ENCODE assay signal across 9 mouse cellular contexts in genomic region chr5:50476985-50477384, GRCm38 (mm10).
DNase-seq lines count a peak whose midpoint lies in the region; ATAC-seq and TF ChIP-seq lines count a peak whose summit lies in the region.
"Had no signal": no experiment of that assay in that cellular context is flagged by ENCODE, and none has a peak within 500 bp of the region (broad histone marks: within the 10 kb centered on the region; RNA-seq: fewer than 3 reads in every experiment).

No protein-coding gene starts in this region.

- H3K9ac ChIP-seq in intestine, embryonic 14.5 days (ENCODE audit: low read length), result no peak overlapping the region
- H3K9ac ChIP-seq in intestine, embryonic 16.5 days (ENCODE audit: low read depth, low read length), result no peak overlapping the region
- no peak overlapping the region for H3K9ac ChIP-seq in MEL (ENCODE audit: control insufficient read depth, low read depth, low read length, poor library complexity, severe bottlenecking)
- no peak overlapping the region for H3K9ac ChIP-seq in forebrain, embryonic 13.5 days

- no peak overlapping the region for H3K4me3 ChIP-seq in intestine, embryonic 14.5 days (ENCODE audit: low read depth, low read length)
- no peak overlapping the region for H3K4me3 ChIP-seq in intestine, embryonic 16.5 days (ENCODE audit: low read length)
- H3K4me3 ChIP-seq in MEL (ENCODE audit: control insufficient read depth in 1 of 2, insufficient read depth in 1 of 2, low read depth in 2 of 2, low read length in 2 of 2), result no peak overlapping the region
- no peak overlapping the region for H3K4me3 ChIP-seq in forebrain, embryonic 13.5 days

- peak; percentile 78 for DNase-seq in intestine, embryonic 14.5 days (ENCODE audit: low spot score)
- DNase-seq in MEL (ENCODE audit: low read depth, low spot score), result peak; percentile 34
- peak; percentile 1 for DNase-seq in c-Kit-positive CD71-positive TER-119-negative erythroid progenitor cells, embryonic 14.5 days (ENCODE audit: low read depth)
- peak; percentile 66 for DNase-seq in layer of hippocampus, adult 11-12 months (ENCODE audit: low spot score)
- peak; percentile 48 for DNase-seq in lung, postnatal 10 days

- TF ChIP-seq CTCF in MEL (IDR thresholded peaks at IDR 0.05 in 2 of 3, conservative IDR thresholded peaks at IDR 0.05 in 1 of 3; ENCODE audit: control insufficient read depth in 1 of 3, insufficient read depth in 1 of 3, low read depth in 2 of 3, low read length in 3 of 3, poor library complexity in 1 of 3, severe bottlenecking in 1 of 3), result peak; percentile 13 to 62 (median 52); a peak in 4 of 6 replicates

- ATAC-seq in intestine, embryonic 14.5 days (replicated peaks; ENCODE audit: low FRiP score, low TSS enrichment, low read depth), result no peak
- no peak for ATAC-seq in intestine, embryonic 16.5 days
- ATAC-seq in forebrain, embryonic 13.5 days, result 0 out of 2 replicates have a peak, but pooled peaks have one; percentile 33
- no peak for ATAC-seq in monocyte, adult 5-6 weeks (replicated peaks; ENCODE audit: insufficient number of reproducible peaks, low FRiP score, low TSS enrichment, poor library complexity, severe bottlenecking)

- no peak for TF ChIP-seq EP300 in MEL (IDR thresholded peaks at IDR 0.05; ENCODE audit: low read depth in 1 of 2, low read length in 2 of 2)

- no peaks in the 10 kb centered on the region for H3K79me2 ChIP-seq in MEL (ENCODE audit: control insufficient read depth, insufficient read depth, low read length, poor library complexity)

- no peaks in the 10 kb centered on the region for H3K27me3 ChIP-seq in intestine, embryonic 14.5 days (replicated peaks; ENCODE audit: control insufficient read depth, insufficient read depth, low read length)
- H3K27me3 ChIP-seq in intestine, embryonic 16.5 days (replicated peaks; ENCODE audit: control insufficient read depth, insufficient read depth, low read length), result no peaks in the 10 kb centered on the region
- H3K27me3 ChIP-seq in MEL (ENCODE audit: control insufficient read depth in 1 of 2, insufficient read depth in 2 of 2, low read length in 2 of 2), result no peaks in the 10 kb centered on the region
- no peaks in the 10 kb centered on the region for H3K27me3 ChIP-seq in forebrain, embryonic 13.5 days

- peak; percentile 57 for TF ChIP-seq RAD21 in MEL (IDR thresholded peaks at IDR 0.05; ENCODE audit: low read depth, low read length)

- no peak for TF ChIP-seq POLR2A in MEL (IDR thresholded peaks at IDR 0.05; ENCODE audit: control insufficient read depth in 1 of 2, insufficient read depth in 1 of 2, low read depth in 1 of 2, low read length in 2 of 2, poor library complexity in 1 of 2)

- H3K4me2 ChIP-seq in intestine, embryonic 14.5 days (ENCODE audit: low read length), result no peak overlapping the region
- no peak overlapping the region for H3K4me2 ChIP-seq in intestine, embryonic 16.5 days (ENCODE audit: low read depth, low read length)
- H3K4me2 ChIP-seq in forebrain, embryonic 13.5 days, result no peak overlapping the region

- no peaks in the 10 kb centered on the region for H3K9me3 ChIP-seq in intestine, embryonic 14.5 days (ENCODE audit: control insufficient read depth, low read length)
- no peaks in the 10 kb centered on the region for H3K9me3 ChIP-seq in intestine, embryonic 16.5 days (ENCODE audit: control insufficient read depth, low read length)
- no peaks in the 10 kb centered on the region for H3K9me3 ChIP-seq in MEL (replicated peaks; ENCODE audit: insufficient read depth, low read length)
- no peaks in the 10 kb centered on the region for H3K9me3 ChIP-seq in forebrain, embryonic 13.5 days (replicated peaks)

- WGBS in intestine, embryonic 14.5 days, result 18% methylated on average over 3 of the region's 3 CpGs
- 15% methylated on average over 3 of the region's 3 CpGs for WGBS in intestine, embryonic 16.5 days
- 21% methylated on average over 3 of the region's 3 CpGs for WGBS in forebrain, embryonic 13.5 days

- no peaks in the 10 kb centered on the region for H3K4me1 ChIP-seq in intestine, embryonic 14.5 days (replicated peaks; ENCODE audit: control insufficient read depth, insufficient read depth, low read length)
- no peaks in the 10 kb centered on the region for H3K4me1 ChIP-seq in intestine, embryonic 16.5 days (ENCODE audit: control insufficient read depth, insufficient read depth, low read length)
- no peaks in the 10 kb centered on the region for H3K4me1 ChIP-seq in MEL (ENCODE audit: control insufficient read depth in 1 of 2, insufficient read depth in 2 of 2, low read length in 2 of 2)
- no peaks in the 10 kb centered on the region for H3K4me1 ChIP-seq in forebrain, embryonic 13.5 days

- H3K36me3 ChIP-seq in intestine, embryonic 14.5 days (ENCODE audit: control insufficient read depth, insufficient read depth, low read length), result no peaks in the 10 kb centered on the region
- no peaks in the 10 kb centered on the region for H3K36me3 ChIP-seq in intestine, embryonic 16.5 days (ENCODE audit: control insufficient read depth, insufficient read depth, low read length)
- H3K36me3 ChIP-seq in MEL (ENCODE audit: control insufficient read depth in 1 of 2, insufficient read depth in 2 of 2, low read length in 2 of 2), result no peaks in the 10 kb centered on the region
- no peaks in the 10 kb centered on the region for H3K36me3 ChIP-seq in forebrain, embryonic 13.5 days (ENCODE audit: poor library complexity, severe bottlenecking)

- H3K27ac ChIP-seq in intestine, embryonic 14.5 days (ENCODE audit: low read depth), result no peak overlapping the region
- no peak overlapping the region for H3K27ac ChIP-seq in intestine, embryonic 16.5 days (ENCODE audit: low read length)
- H3K27ac ChIP-seq in MEL (ENCODE audit: control insufficient read depth, low read depth, low read length), result no peak overlapping the region
- no peak overlapping the region for H3K27ac ChIP-seq in forebrain, embryonic 13.5 days
- H3K27ac ChIP-seq: macrophage had no signal

TF ChIP-seq in MEL, 35 proteins besides CTCF, POLR2A, EP300 and RAD21:
- TF ChIP-seq CHD1 (IDR thresholded peaks at IDR 0.05; ENCODE audit: low read depth, low read length) (no peak), RCOR1 (IDR thresholded peaks at IDR 0.05; ENCODE audit: low read depth, low read length) (no peak), MEF2A (IDR thresholded peaks at IDR 0.05; ENCODE audit: extremely low read depth, insufficient replicate concordance, low read depth, low read length, poor library complexity, severe bottlenecking) (no peak), ZC3H11A (IDR thresholded peaks at IDR 0.05; ENCODE audit: low read depth, low read length) (peak; percentile 31), GABPA (IDR thresholded peaks at IDR 0.05; ENCODE audit: low read depth, low read length) (no peak), HCFC1 (IDR thresholded peaks at IDR 0.05; ENCODE audit: low read depth, low read length) (no peak), SMC3 (IDR thresholded peaks at IDR 0.05; ENCODE audit: low read depth, low read length) (peak; percentile 56), BHLHE40 (IDR thresholded peaks at IDR 0.05; ENCODE audit: borderline replicate concordance, low read depth, low read length) (no peak), MYB (IDR thresholded peaks at IDR 0.05; ENCODE audit: low read depth, low read length) (no peak), MYC (IDR thresholded peaks at IDR 0.05; ENCODE audit: low read depth, low read length) (no peak)

Comparison
In these comparisons a context has a peak if more than half of its experiments do, and no peak if none do; other contexts are left out.
1. DNase-seq: peak in every context shown above with its lines; median percentile 78 in intestine, embryonic 14.5 days; 66 in layer of hippocampus, adult 11-12 months; 48 in lung, postnatal 10 days; 34 in MEL; 1 in c-Kit-positive CD71-positive TER-119-negative erythroid progenitor cells, embryonic 14.5 days.